Mouse (Mus musculus) left cerebral cortex, postnatal 36 days (tissue): ENCODE measurements around the gene Man2a1. TPM values are rescaled to one million over a fixed set of nuclear protein-coding genes. Genes with fewer than 3 reads are reported as not detected.

Experiments used
- DNase-seq, 2 experiments: peaks; one replicate each; pipeline ENCODE4 v3.0.0; 2021 to 2022; ENCODE audit warnings: low spot score in 2 of 2, mixed read lengths in 1 of 2
- intact Hi-C: fragments of 180-260 bp; cut with DNase I; formaldehyde crosslinking; loops from one replicate; pipeline ENCODE4 v1.15.1; 2025
- total RNA-seq, 2 experiments: library from RNA; stranded (reverse); gene quantifications; 2 replicates each; pipeline ENCODE4 v1.2.3; 2021

Man2a1 gene
- total RNA-seq, 2 experiments from 2014 or later: 20.4 to 21.2 TPM

GRCm38 (mm10) chr17:64621226-64621625, 20.7 kb downstream of the Man2a1 start:
- intact Hi-C loops: no loop called here
- no peak for DNase-seq

- intact Hi-C loops: no loop called here
Measured at GRCm38 (mm10) chr17:64621649-64622351, 21.3 kb downstream of the Man2a1 start.

GRCm38 (mm10) chr17:64622352-64622886, 21.9 kb downstream of the Man2a1 start:
- intact Hi-C loops: no loop called here

More at GRCm38 (mm10) chr17:64621649-64622351, 21.3 kb downstream of the Man2a1 start:
- no peak for DNase-seq

GRCm38 (mm10) chr17:64624439-64624838, 23.9 kb downstream of the Man2a1 start:
- intact Hi-C loops: no loop called here
- DNase-seq: no peak

More at GRCm38 (mm10) chr17:64622352-64622886, 21.9 kb downstream of the Man2a1 start:
- no peak for DNase-seq

- no peak for DNase-seq
- intact Hi-C loops: no loop called here
Measured at GRCm38 (mm10) chr17:64628796-64629195, 28.3 kb downstream of the Man2a1 start.

- no peak for DNase-seq
- intact Hi-C loops: no loop called here
Measured at GRCm38 (mm10) chr17:64629486-64629885, 28.9 kb downstream of the Man2a1 start.

- DNase-seq: peak in 1 of 2 experiments; percentile 36
- intact Hi-C loops: no loop called here
Measured at GRCm38 (mm10) chr17:64630506-64630905, 30.0 kb downstream of the Man2a1 start.

GRCm38 (mm10) chr17:64637868-64638537, 37.5 kb downstream of the Man2a1 start:
- intact Hi-C loops: no loop called here
- DNase-seq: no peak

GRCm38 (mm10) chr17:64641376-64641775, 40.8 kb downstream of the Man2a1 start:
- no peak for DNase-seq

GRCm38 (mm10) chr17:64643644-64644043, 43.1 kb downstream of the Man2a1 start:
- intact Hi-C loops: no loop called here
- no peak for DNase-seq

More at GRCm38 (mm10) chr17:64641376-64641775, 40.8 kb downstream of the Man2a1 start:
- intact Hi-C loops: no loop called here

- intact Hi-C loops: no loop called here
Measured at GRCm38 (mm10) chr17:64644888-64645605, 44.5 kb downstream of the Man2a1 start.

GRCm38 (mm10) chr17:64647396-64647795, 46.9 kb downstream of the Man2a1 start:
- no peak for DNase-seq
- intact Hi-C loops: no loop called here

More at GRCm38 (mm10) chr17:64644888-64645605, 44.5 kb downstream of the Man2a1 start:
- DNase-seq: no peak

- no peak for DNase-seq
- intact Hi-C loops: no loop called here
Measured at GRCm38 (mm10) chr17:64650702-64651101, 50.2 kb downstream of the Man2a1 start.

- intact Hi-C loops: no loop called here
- DNase-seq: no peak
Measured at GRCm38 (mm10) chr17:64653621-64654020, 53.1 kb downstream of the Man2a1 start.

- no peak for DNase-seq
- intact Hi-C loops: no loop called here
Measured at GRCm38 (mm10) chr17:64659682-64660081, 59.1 kb downstream of the Man2a1 start.

- intact Hi-C loops: no loop called here
- peak in 1 of 2 experiments; percentile 19 for DNase-seq
Measured at GRCm38 (mm10) chr17:64666518-64666917, 66.0 kb downstream of the Man2a1 start.

- DNase-seq: no peak
- intact Hi-C loops: no loop called here
Measured at GRCm38 (mm10) chr17:64668504-64668903, 68.0 kb downstream of the Man2a1 start.

GRCm38 (mm10) chr17:64674401-64674800, 73.9 kb downstream of the Man2a1 start:
- intact Hi-C loops: no loop called here
- DNase-seq: no peak

GRCm38 (mm10) chr17:64674980-64675379, 74.4 kb downstream of the Man2a1 start:
- DNase-seq: no peak
- intact Hi-C loops: no loop called here
